Mouse (Mus musculus): ENCODE data around the gene Slc25a53. TPM values are rescaled to one million over a fixed set of nuclear protein-coding genes. Genes with fewer than 3 reads are reported as not detected.
A peak's percentile ranks its signal among the peaks of the same experiment; 100 is the strongest.

The Slc25a53 gene
- 1 to 10 TPM; 1.6 to 2.6 TPM for total RNA-seq (2021)
- long read RNA-seq, experiment 1, partial matches to known transcripts = 0 of 2 reads
- long read RNA-seq, experiment 1, other reads (novel, unspliced or antisense) = 2 of 2 reads
- long read RNA-seq, experiment 2, partial matches to known transcripts = 0 of 3 reads
- long read RNA-seq, experiment 2, other reads (novel, unspliced or antisense) = 3 of 3 reads

DNA sequence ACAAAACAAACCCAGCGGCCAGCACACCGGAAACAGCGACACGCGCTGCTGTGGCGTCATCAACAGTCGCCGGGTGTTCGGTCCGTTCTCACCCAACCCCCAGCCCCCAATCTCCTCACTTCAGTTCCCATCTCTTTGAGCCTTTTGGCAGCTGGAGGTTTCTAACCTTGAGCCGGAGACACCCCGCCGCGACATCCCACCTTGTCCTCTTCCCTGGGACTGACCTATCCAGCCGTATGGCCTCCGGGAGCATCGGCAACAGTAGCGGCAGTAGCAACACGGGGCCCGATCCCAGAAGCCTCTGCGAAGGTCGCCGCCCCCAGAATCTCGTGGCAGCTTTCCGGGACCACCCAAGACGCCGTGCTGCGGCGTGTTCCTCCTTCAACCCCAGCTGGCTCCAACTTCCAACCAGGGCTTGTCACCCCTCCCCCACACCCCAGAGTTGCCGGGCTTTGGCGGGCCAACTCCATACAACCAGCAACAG lies at the start of gene Slc25a53:
Gene Slc25a53 (minus strand): TSS at position 303 of the 484 bp plus-strand sequence.
- intact Hi-C loops (cut with DNase I) = loop anchor here (10.0 kb wide), 1 partner anchor 293 kb away; the partner anchor contains the start of gene Morf4l2
- peak; percentile 82 to 84 for DNase-seq

DNA sequence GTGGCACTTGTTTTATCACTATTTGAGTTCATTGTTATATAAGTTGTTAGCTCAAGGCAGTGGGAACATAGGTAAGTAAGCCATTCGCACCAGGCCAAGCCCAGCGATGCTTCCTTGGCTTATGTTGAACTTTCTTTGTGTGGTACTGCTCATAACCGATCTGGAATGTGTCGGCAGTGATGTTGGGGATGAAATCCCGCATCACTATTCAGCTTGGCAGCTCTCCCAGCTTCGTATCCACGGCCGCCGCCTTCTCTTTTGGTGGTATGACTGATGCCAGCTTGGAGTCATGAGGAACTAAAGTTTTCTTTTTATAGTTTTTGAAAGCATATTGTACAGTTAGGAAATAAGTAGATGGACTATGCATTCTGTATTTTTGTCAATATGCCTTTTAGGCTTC lies 25.1 kb upstream of the Slc25a53 start:
- intact Hi-C loops (cut with DNase I) = no loop called here
- no peak for DNase-seq

DNA sequence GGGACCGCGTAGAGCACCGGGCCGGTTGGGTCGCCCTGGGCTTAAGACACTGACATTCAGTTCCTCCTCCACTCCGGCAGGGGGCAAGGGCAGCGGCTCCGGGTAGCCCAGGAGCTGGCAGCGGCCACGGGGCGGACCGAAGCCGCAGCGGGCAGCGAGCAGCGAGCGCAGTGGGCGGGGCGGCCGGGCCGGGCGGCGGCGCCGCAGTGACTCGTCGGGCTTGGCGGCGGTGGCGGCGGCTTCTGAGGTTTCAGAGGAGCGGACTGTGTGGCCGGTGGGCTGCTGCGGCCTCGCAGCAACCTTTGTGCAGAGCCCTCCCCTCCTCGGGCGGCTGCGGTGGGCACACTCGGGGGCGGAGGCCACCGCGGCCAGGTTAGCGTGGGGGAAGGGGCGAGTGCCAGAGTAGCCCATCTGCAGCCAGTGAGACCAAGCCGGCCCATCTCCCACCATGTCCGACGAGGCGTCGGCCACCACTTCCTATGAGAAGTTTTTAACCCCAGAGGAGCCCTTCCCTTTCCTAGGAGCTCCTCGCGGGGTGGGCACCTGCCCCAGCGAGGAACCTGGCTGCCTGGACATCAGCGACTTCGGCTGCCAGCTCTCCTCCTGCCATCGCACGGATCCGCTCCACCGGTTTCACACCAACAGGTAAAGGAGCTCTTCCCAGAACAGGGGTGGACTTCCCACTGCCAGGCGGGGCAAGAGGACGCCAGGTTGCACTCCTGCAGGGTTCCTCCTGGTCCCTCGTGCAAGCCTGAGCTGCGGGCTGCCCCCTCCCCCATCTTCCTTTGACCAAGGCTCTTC lies 11.5 kb upstream of the Slc25a53 start, which contains the start of gene Fam199x:
Gene Fam199x (plus strand): TSS at position 170 of the 801 bp plus-strand sequence.
- intact Hi-C loops (cut with DNase I) = no loop called here
- DNase-seq = peak; percentile 53 to 78

DNA sequence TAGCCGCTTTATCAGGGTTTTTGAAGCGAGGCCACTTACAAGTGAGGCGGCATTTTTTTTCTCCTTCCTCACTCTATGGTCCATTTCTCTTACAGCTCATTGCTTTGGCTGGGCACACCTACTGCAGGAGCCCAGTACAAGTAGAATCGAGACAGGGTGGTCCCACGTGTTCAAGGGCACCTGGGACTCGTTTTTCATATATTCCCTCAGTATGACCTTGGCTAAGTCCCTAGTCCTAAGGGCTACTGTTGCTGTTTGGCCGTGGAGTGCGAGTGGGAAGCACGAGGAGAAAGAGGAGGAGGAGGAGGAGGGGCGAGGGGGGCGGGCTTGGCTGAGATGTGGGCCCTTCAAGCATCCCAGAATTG lies 10.9 kb upstream of the Slc25a53 start:
- intact Hi-C loops (cut with DNase I) = no loop called here

DNA sequence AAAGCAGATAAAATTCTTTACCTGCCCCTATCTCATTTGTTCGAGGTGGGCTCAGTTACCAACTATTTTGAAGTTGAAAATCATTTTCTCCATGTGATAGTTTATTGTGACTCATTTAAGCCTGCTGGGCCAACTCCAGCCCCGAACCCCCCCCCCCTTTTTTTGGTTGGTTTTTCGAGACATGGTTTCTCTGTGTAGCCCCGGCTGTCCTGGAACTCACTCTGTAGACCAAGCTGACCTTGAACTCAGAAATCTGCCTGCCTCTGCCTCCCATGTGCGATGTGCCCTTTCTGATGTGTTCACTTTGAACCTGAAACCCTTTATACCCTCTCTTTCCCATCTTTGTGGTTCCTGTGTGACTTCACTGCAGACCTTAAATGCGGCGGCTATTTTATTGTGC lies 400 bp upstream of the Slc25a53 start:
- intact Hi-C loops (cut with DNase I) = loop anchor here (10.0 kb wide), 1 partner anchor 294 kb away; the partner anchor contains the start of gene Morf4l2
- DNase-seq = no peak

More for the DNA sequence above, 10.9 kb upstream of the Slc25a53 start:
- no peak for DNase-seq

DNA sequence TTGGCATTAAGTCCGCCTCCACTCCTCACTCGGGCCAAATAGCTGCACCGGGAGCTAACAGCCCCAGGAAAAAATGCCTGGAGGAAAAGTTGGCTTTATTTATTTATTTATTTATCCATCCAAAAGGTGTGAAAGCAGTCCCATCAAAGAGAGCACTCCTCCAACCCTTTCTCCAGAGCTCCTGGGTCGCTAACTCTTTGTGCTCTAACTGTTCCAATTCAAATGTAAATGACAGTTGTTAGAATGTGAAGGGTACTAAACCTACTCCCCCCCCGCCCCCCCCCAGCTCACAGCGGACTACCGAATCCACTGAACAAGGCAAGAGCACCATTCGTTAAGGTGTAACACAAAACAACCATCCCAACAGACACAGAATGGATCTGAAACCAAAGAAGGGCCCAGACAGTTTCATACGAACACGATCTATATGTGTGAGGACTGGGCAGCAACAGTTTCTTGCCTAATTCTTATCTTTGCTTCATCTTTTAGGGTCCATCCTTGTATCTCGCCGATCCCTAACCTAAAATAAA lies 567 bp downstream of the Slc25a53 start:
- intact Hi-C loops (cut with DNase I) = loop anchor here (10.0 kb wide), 1 partner anchor 293 kb away; the partner anchor contains the start of gene Morf4l2
- DNase-seq = no peak

DNA sequence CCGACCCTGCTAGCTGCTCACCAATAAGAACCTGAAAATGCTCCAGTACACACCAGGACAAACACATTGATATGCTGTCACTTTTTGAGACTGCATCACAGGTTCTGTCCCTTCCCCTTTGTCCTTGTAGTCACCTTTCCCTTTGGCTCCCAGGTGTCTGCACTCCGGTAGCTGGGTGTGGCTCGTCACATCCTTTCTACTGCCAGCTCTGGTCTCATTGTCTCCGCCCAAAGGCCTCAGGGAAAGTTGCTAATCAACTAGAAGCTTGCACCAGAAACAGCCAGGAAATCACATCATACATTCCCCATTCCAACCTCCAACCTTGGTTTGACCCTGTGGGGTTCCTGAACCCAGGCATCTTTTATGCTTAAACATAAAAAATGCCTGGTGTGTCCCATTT lies 3.8 kb downstream of the Slc25a53 start:
- no peak for DNase-seq
- intact Hi-C loops (cut with DNase I) = loop anchor here (10.0 kb wide), 1 partner anchor 290 kb away; the partner anchor contains the start of gene Morf4l2

DNA sequence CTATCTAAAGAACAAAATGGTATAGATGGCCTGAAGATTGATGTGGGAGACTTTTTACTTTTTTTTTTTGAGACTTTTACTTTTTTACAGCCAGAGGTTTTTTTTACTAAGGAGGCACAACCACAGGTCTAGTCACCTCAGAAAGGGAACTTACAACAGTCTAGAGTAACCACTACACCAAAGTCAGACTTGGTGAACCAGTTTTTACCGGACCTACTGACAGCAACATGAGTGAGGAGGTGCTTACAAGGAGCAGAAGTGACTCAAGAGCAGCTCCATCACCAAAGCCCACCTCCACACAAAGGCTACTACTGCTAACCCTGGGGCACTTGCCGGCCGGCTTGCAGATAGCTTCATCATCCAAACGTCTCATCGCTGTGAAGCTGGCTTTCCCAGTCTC lies 6.4 kb downstream of the Slc25a53 start:
- DNase-seq = no peak
- intact Hi-C loops (cut with DNase I) = loop anchor here (10.0 kb wide), 1 partner anchor 287 kb away; the partner anchor contains the start of gene Morf4l2

DNA sequence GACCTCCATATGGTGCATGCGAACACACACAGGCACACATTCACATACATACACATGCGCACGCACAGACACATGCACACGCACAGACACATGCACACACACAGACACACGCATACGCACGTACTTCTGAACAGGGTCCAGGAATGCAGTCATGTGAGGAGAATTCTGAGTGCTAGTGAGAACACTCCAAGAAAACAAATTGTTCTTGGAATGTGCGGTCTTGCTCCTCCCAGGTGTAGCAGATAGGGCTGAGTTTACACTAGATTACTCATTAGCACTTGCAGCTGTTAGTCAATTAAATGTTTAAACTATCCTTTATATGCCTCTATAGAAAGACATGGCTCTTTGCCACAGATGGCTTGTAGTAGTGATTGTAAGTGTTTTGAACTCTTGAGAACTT lies 7.2 kb downstream of the Slc25a53 start:
- no peak for DNase-seq
- intact Hi-C loops (cut with DNase I) = loop anchor here (10.0 kb wide), 1 partner anchor 286 kb away; the partner anchor contains the start of gene Morf4l2

DNA sequence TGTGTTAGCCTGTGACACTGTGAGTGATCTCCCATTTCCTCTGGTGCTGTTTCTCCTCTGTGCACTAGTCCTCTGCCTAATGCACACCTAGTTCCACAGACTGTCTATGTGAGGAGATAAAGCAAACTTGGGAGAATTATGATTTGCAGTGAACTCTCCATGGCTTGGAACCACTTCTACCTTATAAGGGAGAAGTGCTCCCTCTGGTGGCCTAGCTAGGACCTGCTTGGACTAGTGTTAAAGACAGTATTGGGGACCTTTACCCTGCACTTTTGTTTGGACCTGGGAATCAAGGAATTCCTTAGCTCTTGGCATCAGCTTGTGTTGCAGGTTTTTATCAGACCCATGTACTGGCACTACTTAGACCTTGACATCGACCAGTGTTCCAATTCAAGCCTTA lies 18.8 kb downstream of the Slc25a53 start:
- intact Hi-C loops (cut with DNase I) = no loop called here
- DNase-seq = peak in 1 of 2 experiments; percentile 22

DNA sequence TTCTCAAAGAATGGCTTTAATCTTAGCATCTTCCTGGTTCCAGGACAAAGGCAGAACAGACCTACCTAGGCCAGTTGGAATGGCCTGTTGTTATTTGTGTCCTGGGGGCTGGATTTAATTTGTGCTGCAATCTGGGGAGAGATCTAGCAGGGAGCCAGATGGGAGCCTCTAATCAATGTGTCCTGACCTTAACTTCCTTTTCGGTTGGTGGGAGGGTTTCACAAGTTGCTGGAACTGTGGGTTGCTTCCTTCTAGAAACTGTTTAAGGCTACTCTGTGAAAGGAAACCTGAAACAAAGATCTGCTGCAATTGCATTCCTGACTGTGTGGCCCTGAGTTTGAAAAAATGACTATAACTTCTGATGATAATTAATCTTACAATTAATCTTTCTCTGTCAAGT lies 20.4 kb downstream of the Slc25a53 start:
- intact Hi-C loops (cut with DNase I) = no loop called here

DNA sequence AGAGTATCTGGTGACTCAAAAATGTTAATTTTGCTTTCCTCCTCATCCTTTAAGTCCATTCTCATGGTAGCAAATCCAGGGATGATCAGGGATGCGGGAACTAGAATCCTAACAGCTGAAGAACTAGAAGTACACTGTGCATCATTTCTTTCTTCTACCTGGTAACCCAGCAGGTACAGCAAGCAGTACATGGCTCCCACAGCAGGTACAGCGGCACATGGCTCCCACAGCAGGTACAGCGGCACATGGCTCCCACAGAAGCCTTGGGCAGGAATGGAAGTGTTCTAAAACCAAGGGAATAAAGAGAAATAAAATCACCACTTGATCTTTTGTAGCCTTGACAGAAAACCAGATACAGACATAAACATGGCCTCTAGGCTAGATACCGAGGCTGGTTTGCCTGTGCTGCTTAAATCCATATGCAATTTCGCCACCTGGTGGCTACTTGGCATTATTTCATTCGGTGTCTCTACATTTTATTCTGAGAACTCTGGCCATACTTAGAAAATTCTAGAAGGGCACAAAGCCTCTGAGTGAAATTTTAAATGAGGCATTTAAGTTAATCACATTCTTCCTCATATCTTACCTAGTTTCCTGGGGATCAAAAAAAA lies 22.9 kb downstream of the Slc25a53 start:
- no peak for DNase-seq
- intact Hi-C loops (cut with DNase I) = no loop called here

More for the DNA sequence above, 20.4 kb downstream of the Slc25a53 start:
- no peak for DNase-seq

DNA sequence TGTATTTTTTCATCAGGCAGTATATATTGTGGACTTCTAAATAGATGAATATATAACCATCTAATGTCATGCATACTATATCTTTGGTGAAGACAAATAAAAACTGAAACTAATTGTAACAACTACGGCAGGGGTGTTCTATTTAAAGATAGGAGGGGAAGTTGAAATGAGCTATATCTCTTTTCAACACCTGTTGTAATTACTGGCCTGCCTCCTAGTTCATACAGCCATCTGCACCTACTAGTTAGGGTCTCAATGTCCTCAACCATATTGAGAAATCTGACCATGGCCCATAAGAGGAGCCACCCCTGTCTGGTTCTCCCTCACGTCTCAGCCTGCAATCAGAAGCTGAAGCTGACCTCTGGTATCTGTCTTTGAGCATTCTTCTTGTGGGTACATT lies 41.8 kb downstream of the Slc25a53 start:
- intact Hi-C loops (cut with DNase I) = no loop called here
- no peak for DNase-seq

DNA sequence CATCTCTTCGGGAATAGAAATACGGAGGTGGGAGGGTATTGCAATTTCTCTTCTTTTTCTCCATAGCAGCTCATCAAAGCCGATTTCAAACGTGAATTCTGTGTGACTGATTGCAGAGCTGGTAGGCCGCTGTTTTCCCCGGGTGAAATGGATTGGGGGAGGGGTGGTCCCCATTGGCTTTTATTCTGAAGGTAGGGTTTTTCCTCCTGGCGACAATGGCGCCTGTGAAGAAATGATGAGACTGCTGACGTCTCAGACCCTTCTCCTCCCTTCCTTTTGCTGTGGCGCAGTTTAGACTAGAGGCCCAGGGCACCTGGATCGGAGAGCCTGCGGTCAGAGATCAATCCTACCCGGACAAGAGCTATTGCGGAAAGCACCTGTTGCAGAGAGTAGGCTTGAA lies 44.5 kb downstream of the Slc25a53 start:
- no peak for DNase-seq
- intact Hi-C loops (cut with DNase I) = no loop called here

DNA sequence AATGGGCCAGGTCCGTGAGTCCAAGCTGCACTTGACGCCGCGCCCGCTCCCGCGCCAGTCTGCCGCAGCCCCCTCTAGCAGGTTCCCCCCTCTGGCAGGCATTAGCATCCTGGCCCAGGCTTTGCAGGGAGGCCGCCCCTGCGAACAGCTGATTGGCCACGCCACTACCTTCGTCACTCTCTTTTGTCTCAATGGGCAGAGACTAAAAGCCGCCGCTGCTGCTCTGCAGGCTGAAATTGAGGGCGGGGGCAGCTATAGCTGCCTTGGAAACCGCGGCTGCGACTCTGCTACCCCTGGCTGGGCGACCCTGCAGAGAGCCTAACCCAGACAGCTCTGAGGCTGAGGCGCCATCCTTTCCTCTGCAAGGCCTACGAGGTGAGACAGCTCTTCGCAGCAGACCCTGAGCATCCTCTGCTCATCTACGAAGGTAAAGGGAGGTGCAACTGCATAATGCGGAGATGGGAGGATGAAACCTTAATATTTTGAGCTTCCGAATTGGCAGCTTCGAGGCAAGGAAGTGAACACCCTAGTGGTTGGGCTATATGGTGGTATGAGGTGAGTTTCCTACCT lies 45.0 kb downstream of the Slc25a53 start, which contains the start of gene Zcchc18:
Gene Zcchc18 (plus strand): TSS at position 178 of the 570 bp plus-strand sequence.
- DNase-seq = peak in 1 of 2 experiments; percentile 13
- intact Hi-C loops (cut with DNase I) = no loop called here

DNA sequence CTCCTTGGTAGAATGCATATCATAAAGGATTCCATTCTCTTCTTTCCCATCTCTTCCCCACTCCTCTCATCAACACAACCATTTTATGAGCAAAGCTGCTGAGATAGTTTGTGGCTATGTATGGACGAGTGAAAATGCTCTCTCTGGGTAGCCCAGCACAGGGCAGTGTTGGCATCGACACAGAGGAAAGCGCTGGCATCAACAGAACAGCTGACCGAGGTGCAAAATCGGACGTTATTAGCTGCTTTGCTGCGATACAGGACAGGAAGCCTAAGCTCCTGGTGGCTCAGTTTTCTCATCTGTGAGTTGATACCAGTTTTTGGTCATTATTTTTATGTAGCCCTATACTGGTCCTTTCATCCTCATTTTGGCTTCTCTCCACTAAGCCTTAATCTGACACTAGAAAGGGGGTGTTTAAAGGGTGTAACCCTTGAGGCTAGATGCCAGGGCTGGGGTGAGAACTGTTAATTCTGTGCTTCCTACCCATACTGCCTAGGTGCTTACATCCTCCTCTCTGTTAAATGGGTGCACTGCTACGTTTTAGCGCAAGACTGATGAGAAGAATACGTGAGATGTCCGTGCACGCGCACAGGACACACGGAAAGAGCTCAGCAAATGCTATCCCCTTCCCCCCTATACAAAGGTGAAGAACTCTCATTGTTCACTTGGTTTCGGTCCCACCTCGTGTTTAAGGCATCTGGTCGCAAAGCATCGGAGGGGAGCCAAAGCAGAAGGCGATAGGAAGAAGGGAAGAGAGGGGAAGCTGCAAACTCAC lies 45.7 kb downstream of the Slc25a53 start:
- intact Hi-C loops (cut with DNase I) = no loop called here
- DNase-seq = no peak

DNA sequence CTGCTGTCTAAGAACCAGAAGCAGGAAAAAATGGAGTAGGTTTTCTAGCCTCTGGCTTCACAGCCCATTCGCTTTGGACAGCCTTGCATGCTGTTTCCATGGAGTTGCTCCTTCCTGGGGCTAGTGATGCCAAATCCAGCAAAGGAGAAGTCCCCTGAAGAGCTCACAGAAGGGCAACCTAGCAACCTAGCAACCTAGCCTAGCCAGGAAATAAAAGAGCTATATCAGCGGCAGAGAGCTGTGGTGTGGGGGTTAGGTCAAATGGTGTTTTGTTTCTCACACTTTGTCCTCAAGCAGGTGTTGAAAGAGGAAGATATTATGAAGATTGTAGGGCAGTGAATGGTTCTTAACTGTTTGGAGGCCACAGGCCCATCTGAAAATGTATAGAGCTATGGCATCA lies 46.8 kb downstream of the Slc25a53 start:
- no peak for DNase-seq
- intact Hi-C loops (cut with DNase I) = no loop called here

DNA sequence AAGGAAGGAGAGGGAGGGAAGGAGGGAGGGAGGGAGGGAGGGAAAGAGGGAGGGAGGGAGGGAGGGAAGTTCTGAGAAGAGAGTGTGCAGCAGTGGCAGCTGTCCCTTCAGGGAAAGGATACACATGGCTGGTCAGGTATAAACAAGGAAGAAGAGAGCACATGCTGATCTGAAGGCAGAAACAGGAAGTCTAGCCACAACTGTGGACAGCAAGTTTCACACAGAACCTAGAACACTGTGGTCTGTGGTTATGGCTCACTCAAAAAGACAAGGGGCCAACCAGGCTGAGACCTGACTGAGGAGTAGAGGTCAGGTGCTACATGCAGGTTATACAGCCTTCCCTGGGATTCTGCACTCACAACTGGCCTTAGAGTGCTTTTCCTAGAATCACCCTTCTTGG lies 52.1 kb downstream of the Slc25a53 start:
- intact Hi-C loops (cut with DNase I) = no loop called here
- no peak for DNase-seq

DNA sequence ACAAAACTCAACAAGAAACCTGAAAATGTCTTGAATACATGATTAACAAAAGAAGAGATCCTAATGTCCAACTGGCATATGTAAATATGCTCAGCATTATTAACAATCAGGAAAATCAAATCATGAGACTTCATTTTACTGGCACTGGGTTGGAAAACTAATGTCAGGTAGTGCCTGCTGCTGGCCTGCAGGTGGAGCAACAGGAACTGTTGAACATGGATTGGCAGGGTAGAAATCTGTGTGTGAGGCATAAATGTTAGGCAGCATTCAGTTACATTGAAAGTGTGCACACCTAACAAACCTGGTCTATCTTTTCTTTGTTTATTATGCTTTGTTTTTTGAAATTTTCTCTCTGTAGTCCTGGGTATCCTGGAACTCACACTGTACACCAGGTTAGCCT lies 59.5 kb downstream of the Slc25a53 start:
- DNase-seq = no peak
- intact Hi-C loops (cut with DNase I) = no loop called here

All from gastrocnemius, postnatal 36 days (tissue).